Mouse (Mus musculus): Measurements from ENCODE around the gene Cavin1. TPM values are rescaled to one million over a fixed set of nuclear protein-coding genes. Genes with fewer than 3 reads are reported as not detected.

Gene Cavin1
- polyA plus RNA-seq, 1 experiment from 2014 or later = 113 TPM

DNA sequence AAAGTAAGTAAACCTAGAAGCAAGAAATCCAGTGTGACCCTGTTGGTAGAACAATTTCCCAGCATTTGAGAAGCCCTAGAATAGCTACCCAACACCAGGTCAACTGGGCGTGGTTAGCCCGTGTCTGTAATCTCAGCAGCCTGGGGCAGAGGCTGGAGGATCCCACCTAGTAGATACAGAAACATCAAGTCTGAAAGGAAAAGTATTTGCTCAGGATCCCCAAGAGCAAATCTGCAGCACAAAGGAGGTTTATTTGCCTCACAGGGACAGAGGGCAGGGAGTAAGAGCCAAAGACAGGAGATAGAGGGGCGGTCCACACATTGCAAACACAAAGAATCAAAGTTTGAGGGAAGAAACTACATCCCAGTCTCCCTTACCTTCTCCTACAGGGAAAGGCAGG is 28.6 kb upstream of the Cavin1 start:
- Histone ChIP-seq H3K4me1 (ENCODE audit: control insufficient read depth, insufficient read depth, low read length) (0 out of 2 replicates have a peak, but pooled peaks cover 2% of the 10 kb centered on the region), H3K27me3 (ENCODE audit: control insufficient read depth, insufficient read depth, low read length) (no peaks in the 10 kb centered on the region), H3K9me3 (replicated peaks; ENCODE audit: control insufficient read depth, low read length) (no peaks in the 10 kb centered on the region), H3K36me3 (ENCODE audit: control insufficient read depth, insufficient read depth, low read length) (no peaks in the 10 kb centered on the region), H3K4me3 (ENCODE audit: low read depth, low read length) (no peak overlapping the region), H3K4me2 (no peak overlapping the region), H3K27ac (ENCODE audit: low read depth, low read length) (no peak overlapping the region), H3K9ac (ENCODE audit: low read depth, low read length) (no peak overlapping the region)
- no peak for ATAC-seq (replicated peaks; ENCODE audit: insufficient number of reproducible peaks, low FRiP score, low TSS enrichment)
- 49% methylated on average over 3 of the region's 3 CpGs for WGBS (ENCODE audit: insufficient replicate concordance)

DNA sequence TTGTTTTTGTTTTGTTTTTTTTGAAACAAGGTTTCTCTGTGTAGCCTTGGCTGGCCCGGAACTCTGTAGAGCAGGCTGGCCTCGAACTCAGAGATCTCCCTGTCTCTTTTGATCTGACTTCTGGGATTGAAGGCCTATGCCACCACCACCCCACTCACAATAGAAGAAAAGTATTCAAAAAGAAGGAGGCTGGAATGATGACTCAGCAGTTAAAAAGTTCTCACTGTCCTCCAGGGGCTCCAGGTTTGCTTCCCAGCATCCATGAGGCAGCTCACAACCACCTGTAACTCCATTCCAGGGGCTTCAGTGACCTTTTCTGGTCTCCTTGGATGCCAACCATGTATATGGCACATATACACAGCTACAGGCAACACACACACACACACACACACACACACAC is 28.1 kb upstream of the Cavin1 start:
- Histone ChIP-seq H3K27ac (ENCODE audit: low read depth, low read length) (no peak overlapping the region), H3K4me3 (ENCODE audit: low read depth, low read length) (no peak overlapping the region), H3K36me3 (ENCODE audit: control insufficient read depth, insufficient read depth, low read length) (no peaks in the 10 kb centered on the region), H3K4me1 (ENCODE audit: control insufficient read depth, insufficient read depth, low read length) (0 out of 2 replicates have a peak, but pooled peaks cover 2% of the 10 kb centered on the region), H3K4me2 (no peak overlapping the region), H3K9me3 (replicated peaks; ENCODE audit: control insufficient read depth, low read length) (no peaks in the 10 kb centered on the region), H3K27me3 (ENCODE audit: control insufficient read depth, insufficient read depth, low read length) (no peaks in the 10 kb centered on the region), H3K9ac (ENCODE audit: low read depth, low read length) (no peak overlapping the region)
- 80% methylated on average over 2 of the region's 2 CpGs for WGBS (ENCODE audit: insufficient replicate concordance)
- no peak for ATAC-seq (replicated peaks; ENCODE audit: insufficient number of reproducible peaks, low FRiP score, low TSS enrichment)

DNA sequence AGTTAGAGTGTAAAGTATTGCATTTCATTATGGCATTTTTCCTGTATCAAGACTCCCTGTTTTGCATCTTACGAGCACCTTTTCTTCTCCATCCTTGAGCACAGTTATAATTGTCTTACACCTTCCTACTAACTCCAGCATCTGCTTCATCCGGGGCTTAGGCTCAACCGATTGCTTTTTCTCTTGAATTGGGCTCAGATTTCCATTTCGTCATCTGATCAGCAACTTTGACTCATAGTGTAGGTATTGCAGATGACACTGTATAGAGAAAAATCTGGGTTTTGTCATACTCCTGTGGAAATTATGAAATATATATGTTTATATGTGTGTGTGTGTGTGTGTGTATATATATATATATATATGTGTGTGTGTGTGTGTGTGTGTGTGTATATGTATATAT is 25.8 kb upstream of the Cavin1 start:
- Histone ChIP-seq H3K36me3 (ENCODE audit: control insufficient read depth, insufficient read depth, low read length) (no peaks in the 10 kb centered on the region), H3K9me3 (replicated peaks; ENCODE audit: control insufficient read depth, low read length) (no peaks in the 10 kb centered on the region), H3K9ac (ENCODE audit: low read depth, low read length) (no peak overlapping the region), H3K4me1 (ENCODE audit: control insufficient read depth, insufficient read depth, low read length) (no peaks in the 10 kb centered on the region), H3K27me3 (ENCODE audit: control insufficient read depth, insufficient read depth, low read length) (no peaks in the 10 kb centered on the region), H3K4me2 (no peak overlapping the region), H3K4me3 (ENCODE audit: low read depth, low read length) (no peak overlapping the region), H3K27ac (ENCODE audit: low read depth, low read length) (no peak overlapping the region)
- ATAC-seq (replicated peaks; ENCODE audit: insufficient number of reproducible peaks, low FRiP score, low TSS enrichment) = no peak
- 82% methylated on average over 4 of the region's 4 CpGs for WGBS (ENCODE audit: insufficient replicate concordance)

DNA sequence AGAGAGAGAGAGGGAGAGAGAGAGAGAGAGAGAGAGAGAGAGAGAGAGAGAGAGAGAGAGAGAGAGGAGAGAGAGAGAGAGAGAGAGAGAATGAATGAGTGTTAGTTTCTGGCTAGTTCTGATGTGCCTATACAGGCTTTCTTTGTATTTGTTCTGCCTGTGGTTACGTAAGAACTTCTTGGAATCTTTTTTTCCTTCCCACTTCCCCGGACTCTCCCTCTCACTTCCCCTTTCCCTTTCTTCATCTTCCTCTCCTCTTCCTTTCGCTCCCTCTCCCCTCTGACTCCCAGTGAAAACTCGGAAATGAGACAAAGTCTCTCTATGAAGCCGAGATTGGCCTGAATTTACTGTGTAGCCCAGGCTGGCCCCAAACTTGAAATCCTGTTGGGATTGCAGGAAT is 24.0 kb upstream of the Cavin1 start:
- H3K27me3 ChIP-seq (ENCODE audit: control insufficient read depth, insufficient read depth, low read length) = no peaks in the 10 kb centered on the region
- no peak overlapping the region for H3K27ac ChIP-seq (ENCODE audit: low read depth, low read length)
- no peak for ATAC-seq (replicated peaks; ENCODE audit: insufficient number of reproducible peaks, low FRiP score, low TSS enrichment)
- H3K4me1 ChIP-seq (ENCODE audit: control insufficient read depth, insufficient read depth, low read length) = no peaks in the 10 kb centered on the region
- no peaks in the 10 kb centered on the region for H3K36me3 ChIP-seq (ENCODE audit: control insufficient read depth, insufficient read depth, low read length)
- H3K4me3 ChIP-seq (ENCODE audit: low read depth, low read length) = no peak overlapping the region
- 79% methylated on average over 5 of the region's 5 CpGs for WGBS (ENCODE audit: insufficient replicate concordance)
- H3K9ac ChIP-seq (ENCODE audit: low read depth, low read length) = no peak overlapping the region
- H3K4me2 ChIP-seq = no peak overlapping the region
- no peaks in the 10 kb centered on the region for H3K9me3 ChIP-seq (replicated peaks; ENCODE audit: control insufficient read depth, low read length)

DNA sequence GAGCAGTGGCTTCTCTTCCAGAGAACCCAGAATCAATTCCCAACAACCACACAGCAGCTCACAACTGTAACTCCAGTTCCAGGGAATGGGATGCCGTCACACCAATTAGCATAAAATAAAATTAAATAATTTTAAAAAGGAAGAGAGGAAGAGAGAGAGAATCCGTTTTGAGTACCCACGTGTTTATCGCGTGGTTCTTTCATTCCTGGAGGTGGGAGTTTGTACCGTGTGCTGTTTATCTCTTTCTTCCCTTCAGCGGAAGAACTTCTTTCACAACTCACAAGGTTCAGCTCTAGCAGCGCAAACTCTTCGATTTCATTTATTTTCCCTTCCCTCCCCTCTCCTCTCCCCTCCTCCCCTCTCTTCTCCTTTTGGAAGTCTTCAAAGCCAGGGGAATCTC is 23.5 kb upstream of the Cavin1 start:
- H3K9me3 ChIP-seq (replicated peaks; ENCODE audit: control insufficient read depth, low read length) = no peaks in the 10 kb centered on the region
- no peak for ATAC-seq (replicated peaks; ENCODE audit: insufficient number of reproducible peaks, low FRiP score, low TSS enrichment)
- no peak overlapping the region for H3K4me2 ChIP-seq
- no peak overlapping the region for H3K9ac ChIP-seq (ENCODE audit: low read depth, low read length)
- no peaks in the 10 kb centered on the region for H3K4me1 ChIP-seq (ENCODE audit: control insufficient read depth, insufficient read depth, low read length)
- no peak overlapping the region for H3K27ac ChIP-seq (ENCODE audit: low read depth, low read length)
- WGBS (ENCODE audit: insufficient replicate concordance) = 44% methylated on average over 9 of the region's 9 CpGs
- H3K4me3 ChIP-seq (ENCODE audit: low read depth, low read length) = no peak overlapping the region
- no peaks in the 10 kb centered on the region for H3K27me3 ChIP-seq (ENCODE audit: control insufficient read depth, insufficient read depth, low read length)
- H3K36me3 ChIP-seq (ENCODE audit: control insufficient read depth, insufficient read depth, low read length) = no peaks in the 10 kb centered on the region

DNA sequence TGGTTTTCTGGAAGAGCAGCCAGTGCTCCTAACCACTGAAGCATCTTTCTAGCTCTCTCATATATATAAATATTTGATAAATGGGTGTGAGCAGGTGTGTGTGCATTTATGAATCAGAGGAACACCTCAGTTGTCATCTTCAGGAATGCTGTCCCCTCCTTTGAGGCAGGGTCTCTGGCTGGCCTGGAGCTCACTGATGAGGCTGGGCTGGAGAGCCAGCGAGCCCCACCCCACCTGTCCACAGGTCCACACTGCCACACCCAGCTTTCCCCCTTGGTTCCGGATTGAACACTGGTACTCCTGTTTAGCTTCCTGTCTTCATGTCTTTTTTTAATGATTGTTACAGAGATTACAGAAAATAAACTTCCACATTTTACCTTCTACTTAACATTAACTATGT is 22.8 kb upstream of the Cavin1 start:
- Histone ChIP-seq H3K9me3 (replicated peaks; ENCODE audit: control insufficient read depth, low read length) (no peaks in the 10 kb centered on the region), H3K36me3 (ENCODE audit: control insufficient read depth, insufficient read depth, low read length) (no peaks in the 10 kb centered on the region), H3K4me1 (ENCODE audit: control insufficient read depth, insufficient read depth, low read length) (no peaks in the 10 kb centered on the region), H3K9ac (ENCODE audit: low read depth, low read length) (no peak overlapping the region), H3K4me2 (no peak overlapping the region), H3K27me3 (ENCODE audit: control insufficient read depth, insufficient read depth, low read length) (no peaks in the 10 kb centered on the region), H3K4me3 (ENCODE audit: low read depth, low read length) (no peak overlapping the region), H3K27ac (ENCODE audit: low read depth, low read length) (no peak overlapping the region)
- WGBS (ENCODE audit: insufficient replicate concordance) = 77% methylated on average over 2 of the region's 2 CpGs
- no peak for ATAC-seq (replicated peaks; ENCODE audit: insufficient number of reproducible peaks, low FRiP score, low TSS enrichment)

DNA sequence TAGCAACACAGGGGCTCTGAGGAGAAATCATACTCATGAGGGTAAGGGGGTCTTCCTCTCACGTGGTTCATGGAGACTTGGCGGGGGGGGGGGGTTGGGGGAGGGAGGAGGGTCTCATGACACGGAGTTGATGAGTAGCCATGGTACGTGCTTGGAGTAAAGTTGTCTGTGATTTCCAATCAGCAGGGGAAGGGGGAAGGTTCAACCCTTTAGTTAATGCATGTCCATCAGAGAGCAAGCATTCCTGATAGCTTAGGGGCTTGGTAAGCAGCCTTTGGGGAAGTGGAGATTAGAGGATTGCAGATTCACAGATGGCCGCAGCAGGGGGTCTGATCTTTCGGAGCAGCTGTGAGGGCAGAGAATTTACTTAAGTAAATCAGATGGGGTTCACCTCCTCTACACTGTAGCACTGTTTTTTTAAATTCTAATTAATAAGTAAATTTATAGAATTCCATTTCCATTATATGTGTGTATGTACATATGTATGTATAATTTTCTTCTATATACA is 20.4 kb upstream of the Cavin1 start:
- no peak overlapping the region for H3K4me3 ChIP-seq (ENCODE audit: low read depth, low read length)
- H3K4me2 ChIP-seq = no peak overlapping the region
- no peak overlapping the region for H3K9ac ChIP-seq (ENCODE audit: low read depth, low read length)
- no peak for ATAC-seq (replicated peaks; ENCODE audit: insufficient number of reproducible peaks, low FRiP score, low TSS enrichment)
- H3K4me1 ChIP-seq (ENCODE audit: control insufficient read depth, insufficient read depth, low read length) = no peaks in the 10 kb centered on the region
- no peak overlapping the region for H3K27ac ChIP-seq (ENCODE audit: low read depth, low read length)
- H3K9me3 ChIP-seq (replicated peaks; ENCODE audit: control insufficient read depth, low read length) = no peaks in the 10 kb centered on the region
- no peaks in the 10 kb centered on the region for H3K27me3 ChIP-seq (ENCODE audit: control insufficient read depth, insufficient read depth, low read length)
- no peaks in the 10 kb centered on the region for H3K36me3 ChIP-seq (ENCODE audit: control insufficient read depth, insufficient read depth, low read length)
- WGBS (ENCODE audit: insufficient replicate concordance) = 14% methylated on average over 5 of the region's 6 CpGs

DNA sequence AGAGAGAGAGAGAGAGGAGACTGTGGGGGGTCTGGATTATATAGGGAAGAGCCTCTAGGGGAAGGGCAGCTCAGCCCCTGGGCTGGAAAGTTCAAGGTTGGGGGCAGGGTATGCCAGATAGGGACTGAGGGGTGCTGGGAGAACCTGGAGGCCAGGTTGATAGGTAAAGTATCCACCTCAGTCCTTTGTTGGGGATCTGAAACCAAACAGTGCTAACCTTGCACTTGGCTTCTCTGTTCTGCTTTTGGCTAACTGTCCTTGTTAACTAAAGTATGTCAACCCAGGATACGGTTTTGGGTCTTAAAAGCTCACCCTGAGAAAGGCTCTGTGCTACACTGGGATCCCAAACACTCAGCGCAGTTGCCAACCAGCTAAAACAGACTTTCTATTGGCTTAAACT is 19.0 kb upstream of the Cavin1 start:
- Histone ChIP-seq H3K4me2 (no peak overlapping the region), H3K9me3 (replicated peaks; ENCODE audit: control insufficient read depth, low read length) (no peaks in the 10 kb centered on the region), H3K4me1 (ENCODE audit: control insufficient read depth, insufficient read depth, low read length) (no peaks in the 10 kb centered on the region), H3K36me3 (ENCODE audit: control insufficient read depth, insufficient read depth, low read length) (no peaks in the 10 kb centered on the region), H3K27ac (ENCODE audit: low read depth, low read length) (no peak overlapping the region), H3K9ac (ENCODE audit: low read depth, low read length) (no peak overlapping the region), H3K4me3 (ENCODE audit: low read depth, low read length) (no peak overlapping the region), H3K27me3 (ENCODE audit: control insufficient read depth, insufficient read depth, low read length) (no peaks in the 10 kb centered on the region)
- 59% methylated on average over 2 of the region's 2 CpGs for WGBS (ENCODE audit: insufficient replicate concordance)
- no peak for ATAC-seq (replicated peaks; ENCODE audit: insufficient number of reproducible peaks, low FRiP score, low TSS enrichment)

DNA sequence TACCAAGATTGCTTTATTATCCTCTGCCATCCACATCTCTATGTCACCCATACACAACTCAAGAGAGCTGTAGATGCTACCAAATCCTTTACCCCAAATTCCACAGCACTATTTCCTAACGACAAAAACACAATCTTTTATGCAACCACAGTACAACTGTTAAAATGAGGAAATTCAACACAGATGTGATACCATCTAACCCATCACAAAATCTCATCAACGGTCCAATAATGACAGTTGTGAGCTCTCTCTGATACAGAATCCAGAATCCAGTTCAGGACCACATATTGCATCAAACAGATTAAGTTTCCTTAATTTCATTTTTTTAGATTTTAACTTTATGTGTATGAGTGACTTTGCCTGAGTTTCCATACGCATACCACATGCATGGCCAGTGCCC is 18.0 kb upstream of the Cavin1 start:
- Histone ChIP-seq H3K4me2 (no peak overlapping the region), H3K9ac (ENCODE audit: low read depth, low read length) (no peak overlapping the region), H3K27ac (ENCODE audit: low read depth, low read length) (no peak overlapping the region), H3K36me3 (ENCODE audit: control insufficient read depth, insufficient read depth, low read length) (no peaks in the 10 kb centered on the region), H3K4me3 (ENCODE audit: low read depth, low read length) (no peak overlapping the region), H3K9me3 (replicated peaks; ENCODE audit: control insufficient read depth, low read length) (no peaks in the 10 kb centered on the region), H3K4me1 (ENCODE audit: control insufficient read depth, insufficient read depth, low read length) (no peaks in the 10 kb centered on the region), H3K27me3 (ENCODE audit: control insufficient read depth, insufficient read depth, low read length) (no peaks in the 10 kb centered on the region)
- ATAC-seq (replicated peaks; ENCODE audit: insufficient number of reproducible peaks, low FRiP score, low TSS enrichment) = no peak
- WGBS (ENCODE audit: insufficient replicate concordance) = 81% methylated on average over 3 of the region's 3 CpGs

All from heart, embryonic 11.5 days (tissue).